Mouse (Mus musculus) lung, postnatal 0 days (tissue): ENCODE results near the gene 9430007A20Rik. TPM values are rescaled to one million over a fixed set of nuclear protein-coding genes. Genes with fewer than 3 reads are reported as not detected.
"Not testable (repeated sequence)": the region's sequence is repeated elsewhere in the genome, so short reads cannot be mapped to it uniquely, and the experiment has no call there.

Experiments
- ATAC-seq: fragments of 200-750 bp; cut with Nextera tagmentation; 2 replicates; pipeline ENCODE4 v1.8.0; 2017; ENCODE audit warnings: moderate library complexity
- DNase-seq: peaks from one replicate; pipeline ENCODE4 v3.0.0-alpha.2; 2016; ENCODE audit warnings: low spot score
- H3K27ac ChIP-seq: fragments of 300-500 bp; sonication (generic); 2 replicates; pipeline ENCODE4 v1.5.1; 2014; ENCODE audit warnings: antibody characterized with exemption, mild to moderate bottlenecking, low read length, mixed read lengths
- H3K27me3 ChIP-seq: fragments of 300-500 bp; sonication (generic); replicated peaks from 2 replicates; pipeline ENCODE4 v1.6.1; 2014; ENCODE audit warnings: low read length, mixed read lengths; ENCODE audit not compliant: insufficient read depth
- H3K36me3 ChIP-seq: fragments of 300-500 bp; sonication (generic); 2 replicates; pipeline ENCODE4 v1.6.1; 2014; ENCODE audit warnings: low read length, mixed read lengths; ENCODE audit not compliant: insufficient read depth
- H3K4me1 ChIP-seq: fragments of 300-500 bp; sonication (generic); 2 replicates; pipeline ENCODE4 v1.6.1; 2014; ENCODE audit warnings: antibody characterized with exemption, low read depth, low read length, mixed read lengths; ENCODE audit not compliant: insufficient read depth
- H3K4me2 ChIP-seq: fragments of 300-500 bp; sonication (generic); replicated peaks from 2 replicates; pipeline ENCODE4 v1.6.1; 2014; ENCODE audit warnings: low read depth, mild to moderate bottlenecking, low read length, moderate library complexity, mixed read lengths
- H3K4me3 ChIP-seq: fragments of 300-500 bp; sonication (generic); 2 replicates; pipeline ENCODE4 v1.5.1; 2014; ENCODE audit warnings: low read depth, low read length
- H3K9ac ChIP-seq: fragments of 300-500 bp; sonication (generic); replicated peaks from 2 replicates; pipeline ENCODE4 v1.6.1; 2014; ENCODE audit warnings: low read depth, mild to moderate bottlenecking
- H3K9me3 ChIP-seq: fragments of 300-500 bp; sonication (generic); 2 replicates; pipeline ENCODE4 v1.6.1; 2016; ENCODE audit warnings: low read length, mixed read lengths
- CTCF ChIP-seq: IDR thresholded peaks from 2 replicates; pipeline ENCODE4 v1.5.1; 2016; ENCODE audit warnings: antibody characterized with exemption, mild to moderate bottlenecking
- EP300 ChIP-seq: IDR thresholded peaks from 2 replicates; pipeline ENCODE4 v1.6.1; 2016; ENCODE audit warnings: antibody characterized with exemption, mild to moderate bottlenecking, control low read depth
- WGBS: fragments of 180-500 bp; shearing (Covaris S2); extraction: QIAGEN DNeasy Blood & Tissue Kit; methylation state at CpG from one replicate; pipeline ENCODE4 v1.1.7; 2014; 5-methylcytosine and 5-hydroxymethylcytosine counted together
- polyA plus RNA-seq: library from polyadenylated mRNA; unstranded; fragments of >200 nt; fragmentation: Nextera tagmentation; extraction: Ambion mirVana; gene quantifications from 2 replicates; pipeline ENCODE4 v1.2.1, GENCODE M21; 2015

Gene 9430007A20Rik
- not detected in 2 replicates for polyA plus RNA-seq

DNA sequence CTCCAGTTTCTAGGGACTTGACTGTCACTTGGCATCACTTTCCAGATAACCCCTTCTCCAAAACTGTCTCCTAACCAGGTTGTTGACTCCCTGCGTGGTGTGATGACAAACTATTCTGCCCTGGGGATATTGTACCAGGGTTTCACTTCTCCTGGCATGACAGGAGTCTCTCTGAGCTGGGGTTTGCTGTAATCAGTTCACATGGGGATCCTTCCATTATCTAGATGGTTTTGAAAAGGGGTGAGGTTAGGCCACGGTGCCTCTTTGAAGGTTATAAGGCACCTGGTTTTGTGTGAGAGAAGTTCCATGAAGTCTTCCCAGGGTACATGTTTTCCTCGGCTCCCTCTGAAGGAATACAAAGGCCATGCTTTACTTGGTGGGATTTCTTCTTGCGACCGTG, at the start of gene 9430007A20Rik:
9430007A20Rik (plus strand) TSS at position 301 of the 400 bp plus-strand sequence.
- no peak for TF ChIP-seq EP300
- TF ChIP-seq CTCF: no peak
- Histone ChIP-seq H3K36me3 (no peaks in the 10 kb centered on the region), H3K9me3 (no peaks in the 10 kb centered on the region; the same call in 1 of the 2 replicates), H3K4me3 (no peak within 1 kb of the TSS), H3K4me2 (no peak within 1 kb of the TSS), H3K27ac (no peak within 1 kb of the TSS), H3K27me3 (no peaks in the 10 kb centered on the region), H3K9ac (no peak within 1 kb of the TSS), H3K4me1 (no peaks in the 10 kb centered on the region)
- ATAC-seq: no peak
- 69% methylated on average over 5 of the region's 5 CpGs for WGBS
- no peak for DNase-seq

- DNase-seq (no peak), ATAC-seq (no peak)
- H3K4me2 ChIP-seq: no peak overlapping the region
- H3K4me1 ChIP-seq: no peaks in the 10 kb centered on the region
- no peak overlapping the region for H3K27ac ChIP-seq
- H3K36me3 ChIP-seq: no peaks in the 10 kb centered on the region
- H3K4me3 ChIP-seq: no peak overlapping the region
- H3K27me3 ChIP-seq: no peaks in the 10 kb centered on the region
- H3K9ac ChIP-seq: no peak overlapping the region
- no peaks in the 10 kb centered on the region for H3K9me3 ChIP-seq
- TF ChIP-seq CTCF (no peak), EP300 (no peak)
Measured at GRCm38 (mm10) chr4:144493331-144493730, 26.3 kb upstream of the 9430007A20Rik start.

GRCm38 (mm10) chr4:144506518-144506917, 13.1 kb upstream of the 9430007A20Rik start:
- no peaks in the 10 kb centered on the region for H3K36me3 ChIP-seq
- H3K27ac ChIP-seq: no peak overlapping the region
- no peak overlapping the region for H3K9ac ChIP-seq
- no peaks in the 10 kb centered on the region for H3K27me3 ChIP-seq
- no peak overlapping the region for H3K4me3 ChIP-seq
- H3K9me3 ChIP-seq: no peaks in the 10 kb centered on the region; the same call in 1 of the 2 replicates
- no peak for TF ChIP-seq CTCF
- TF ChIP-seq EP300: no peak
- WGBS: 74% methylated on average over 1 of the region's 1 CpGs
- no peaks in the 10 kb centered on the region for H3K4me1 ChIP-seq
- no peak for DNase-seq
- ATAC-seq: no peak
- no peak overlapping the region for H3K4me2 ChIP-seq

GRCm38 (mm10) chr4:144544689-144545088, 25.1 kb downstream of the 9430007A20Rik start:
- DNase-seq (no peak), ATAC-seq (no peak)
- TF ChIP-seq CTCF (no peak), EP300 (no peak)
- Histone ChIP-seq H3K27me3 (no peaks in the 10 kb centered on the region), H3K9me3 (0 out of 2 replicates have a peak, but pooled peaks cover 4% of the 10 kb centered on the region), H3K36me3 (no peaks in the 10 kb centered on the region), H3K4me2 (no peak overlapping the region), H3K4me3 (no peak overlapping the region), H3K4me1 (no peaks in the 10 kb centered on the region), H3K9ac (no peak overlapping the region), H3K27ac (no peak overlapping the region)
- 63% methylated on average over 1 of the region's 1 CpGs for WGBS

DNA sequence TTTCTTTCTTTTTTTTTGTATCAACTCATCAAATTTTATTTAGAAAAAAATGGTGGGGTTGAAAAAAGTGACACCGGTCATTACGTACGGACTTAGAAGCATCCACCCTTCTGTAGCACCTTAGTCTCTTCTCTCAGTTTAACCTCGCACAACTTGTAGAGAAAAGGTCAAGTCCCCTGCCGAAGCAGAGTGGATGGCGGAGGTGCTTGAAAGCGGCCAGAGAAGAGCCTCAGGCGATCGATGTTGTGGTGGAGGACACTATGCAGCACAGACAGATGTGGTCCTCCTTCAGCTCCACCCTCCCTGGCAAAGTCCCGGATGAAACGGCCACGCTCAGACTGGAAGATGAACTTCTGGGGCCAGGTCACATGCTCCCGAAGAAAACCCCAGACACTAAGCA, 25.7 kb downstream of the 9430007A20Rik start:
- not testable (repeated sequence) for DNase-seq, H3K36me3 ChIP-seq, H3K4me2 ChIP-seq, H3K9ac ChIP-seq, H3K4me1 ChIP-seq, H3K27me3 ChIP-seq, H3K9me3 ChIP-seq, ATAC-seq, H3K27ac ChIP-seq, H3K4me3 ChIP-seq
- 88% methylated on average over 13 of the region's 13 CpGs for WGBS

- H3K9me3 ChIP-seq: no peaks in the 10 kb centered on the region
- ATAC-seq (no peak), DNase-seq (no peak)
- TF ChIP-seq CTCF: no peak
- TF ChIP-seq EP300: no peak
- no peaks in the 10 kb centered on the region for H3K36me3 ChIP-seq
- H3K4me1 ChIP-seq: no peaks in the 10 kb centered on the region
- no peak overlapping the region for H3K9ac ChIP-seq
- no peak overlapping the region for H3K27ac ChIP-seq
- no peaks in the 10 kb centered on the region for H3K27me3 ChIP-seq
- H3K4me2 ChIP-seq: no peak overlapping the region
- no peak overlapping the region for H3K4me3 ChIP-seq
Measured at GRCm38 (mm10) chr4:144551156-144551555, 31.5 kb downstream of the 9430007A20Rik start.

DNA sequence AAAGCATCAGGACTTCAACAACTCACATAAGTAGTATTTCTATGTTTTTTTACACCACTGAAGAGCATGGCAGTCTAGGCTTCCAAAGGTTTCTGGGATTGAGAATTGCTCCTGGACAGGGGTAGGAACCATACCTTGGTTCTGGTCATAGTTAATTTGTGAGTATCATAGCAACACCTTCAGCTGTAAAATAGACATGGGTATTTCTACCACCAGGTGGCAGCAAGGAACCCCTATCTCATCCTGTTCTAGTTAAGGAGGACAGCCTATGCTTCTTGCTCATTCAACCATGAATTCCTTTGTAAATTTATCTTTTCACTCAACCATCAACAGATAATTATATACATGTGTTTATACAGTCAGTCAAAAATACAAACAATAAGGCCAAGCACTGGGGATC, 40.2 kb downstream of the 9430007A20Rik start:
- TF ChIP-seq EP300: no peak
- TF ChIP-seq CTCF: no peak

More for the DNA sequence above, 40.2 kb downstream of the 9430007A20Rik start:
- no peak for DNase-seq
- no peak overlapping the region for H3K4me2 ChIP-seq
- H3K27me3 ChIP-seq: no peaks in the 10 kb centered on the region
- H3K9me3 ChIP-seq: no peaks in the 10 kb centered on the region
- H3K4me3 ChIP-seq: no peak overlapping the region
- H3K27ac ChIP-seq: no peak overlapping the region
- no peaks in the 10 kb centered on the region for H3K4me1 ChIP-seq
- ATAC-seq: no peak
- no peaks in the 10 kb centered on the region for H3K36me3 ChIP-seq
- no peak overlapping the region for H3K9ac ChIP-seq
